Mouse (Mus musculus) heart, postnatal 10 days (tissue): ENCODE data around the gene Siglech. TPM values are rescaled to one million over a fixed set of nuclear protein-coding genes. Genes with fewer than 3 reads are reported as not detected.
A peak's percentile ranks its signal among the peaks of the same experiment; 100 is the strongest.
"Not testable (repeated sequence)": the region's sequence is repeated elsewhere in the genome, so short reads cannot be mapped to it uniquely, and the experiment has no call there.

Experiments
- DNase-seq, 2 experiments: peaks; one replicate each; pipeline ENCODE4 v3.0.0; 2021
- intact Hi-C: fragments of 180-260 bp; cut with DNase I; formaldehyde crosslinking; loops from one replicate; pipeline ENCODE4 v1.15.1; 2025
- total RNA-seq, 2 experiments: library from RNA; stranded (reverse); gene quantifications; 2 replicates each; pipeline ENCODE4 v1.2.3; 2021

Siglech gene
- total RNA-seq, result not detected

DNA sequence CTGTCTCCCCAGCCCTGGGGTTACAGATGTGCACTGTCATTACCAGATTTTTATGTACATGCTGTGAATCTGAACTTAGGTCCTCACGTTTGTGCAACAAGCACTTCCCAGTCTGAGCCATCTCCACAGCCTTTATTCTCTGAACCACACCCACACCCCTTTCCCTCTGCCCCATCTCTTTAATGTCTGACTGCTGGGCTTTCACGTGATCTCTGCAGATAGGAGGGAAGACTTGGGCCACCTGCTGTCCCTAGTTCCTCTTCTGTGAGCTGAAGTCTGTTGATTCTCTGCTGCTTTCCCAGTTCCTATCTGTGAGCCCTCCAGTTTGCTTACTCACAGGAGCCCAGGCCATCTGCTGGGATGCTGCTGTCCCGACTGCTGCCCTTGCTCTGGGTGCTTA is at the start of gene Siglech:
Siglech (plus strand) TSS at position 253 of the 400 bp plus-strand sequence.
- DNase-seq, result no peak

DNA sequence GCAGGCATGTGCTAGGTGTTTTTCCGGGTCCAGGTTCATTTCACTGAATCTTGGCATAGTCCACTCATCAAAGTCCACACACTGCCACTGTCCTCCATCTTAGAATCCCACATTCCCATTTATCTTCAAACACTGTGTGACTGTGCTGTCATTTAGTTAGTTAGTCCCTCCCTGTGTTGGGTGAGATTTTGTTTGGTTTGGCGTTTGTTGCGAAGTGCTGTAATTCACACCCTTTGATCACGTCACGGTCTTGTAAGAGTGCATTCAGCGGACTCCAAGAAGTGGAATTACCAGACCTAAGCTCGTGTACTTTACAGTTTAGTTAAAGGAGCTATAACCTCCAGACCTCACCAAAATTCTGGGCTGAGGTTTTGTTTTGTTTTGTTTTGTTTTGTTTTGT is 45.3 kb upstream of the Siglech start:
- intact Hi-C loops, result no loop called here

More for the DNA sequence above, at the start of gene Siglech:
- intact Hi-C loops, result no loop called here

DNA sequence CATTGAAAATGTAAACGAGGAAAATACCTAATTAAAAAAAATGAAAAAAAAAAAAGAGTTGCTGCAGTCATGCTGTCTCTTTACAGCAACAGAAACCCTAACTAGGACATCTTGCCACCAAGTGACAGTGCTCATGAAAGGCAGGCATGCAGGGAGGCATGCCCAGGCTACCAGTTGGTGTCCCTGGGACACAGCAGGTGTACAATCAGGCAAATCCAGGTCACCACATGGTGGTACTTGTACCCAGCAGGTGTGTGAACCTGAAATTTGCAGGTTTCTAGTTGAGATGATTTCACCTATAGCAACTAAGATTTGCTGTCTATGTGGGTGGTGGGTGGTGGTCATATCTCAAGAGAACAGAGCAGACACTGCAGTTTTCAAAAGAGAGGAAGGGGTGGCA is 39.1 kb upstream of the Siglech start:
- intact Hi-C loops, result no loop called here
- no peak for DNase-seq

More for the DNA sequence above, 45.3 kb upstream of the Siglech start:
- no peak for DNase-seq

DNA sequence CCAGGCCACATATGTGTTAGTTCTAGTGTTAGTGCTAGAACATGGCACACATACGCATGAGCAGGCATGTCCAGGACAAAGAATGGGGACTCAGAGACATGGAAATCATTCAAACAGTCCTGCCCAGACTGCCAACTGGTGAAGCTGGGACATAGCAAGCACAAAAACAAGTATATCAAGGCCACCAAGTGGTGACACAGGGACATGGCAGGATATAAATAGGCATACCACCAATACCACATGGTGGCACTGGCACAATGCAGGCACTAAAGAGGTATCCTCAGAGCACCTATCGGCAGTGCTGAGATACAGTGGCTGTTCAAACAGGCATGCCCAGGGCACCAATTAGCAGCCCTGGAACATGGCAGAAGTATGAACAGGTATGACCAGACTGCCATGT is 33.5 kb upstream of the Siglech start:
- intact Hi-C loops, result no loop called here
- DNase-seq, result no peak

DNA sequence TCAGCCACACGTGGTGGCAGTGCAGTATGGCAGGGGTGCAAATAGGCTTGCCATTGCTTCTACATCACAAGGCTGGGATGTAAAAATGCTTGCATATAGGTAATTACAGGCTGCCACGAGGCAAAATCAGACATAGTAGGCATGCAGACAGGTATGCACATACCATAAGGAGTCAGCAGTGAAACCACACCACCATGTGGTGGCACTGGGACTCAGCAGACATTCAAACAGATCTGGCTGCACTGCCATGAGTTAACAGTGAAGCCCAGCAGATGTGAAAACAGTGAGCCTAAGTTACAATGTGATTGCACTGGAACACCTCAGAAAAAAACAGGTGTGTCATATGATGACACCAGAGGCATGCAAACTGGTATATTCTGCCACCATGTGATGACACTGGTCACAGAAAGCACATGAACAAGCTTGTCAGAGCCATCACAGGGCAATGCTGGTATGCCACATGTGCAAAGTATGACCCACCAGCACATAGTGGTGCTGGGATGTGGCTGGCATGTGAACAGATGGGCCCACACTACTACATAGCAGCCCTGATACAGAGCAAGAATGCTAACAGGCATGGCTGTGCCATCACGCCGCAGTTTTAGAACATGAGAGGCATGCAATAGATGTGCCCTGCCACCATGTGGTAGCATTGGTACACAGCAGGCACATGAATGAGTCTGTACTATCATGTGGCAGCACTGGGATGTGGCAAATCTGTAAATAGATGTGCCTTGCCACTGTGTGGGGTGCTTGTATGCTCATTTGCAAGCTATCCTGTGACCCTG is 30.7 kb upstream of the Siglech start:
- peak; percentile 18 to 24 for DNase-seq
- intact Hi-C loops, result no loop called here

DNA sequence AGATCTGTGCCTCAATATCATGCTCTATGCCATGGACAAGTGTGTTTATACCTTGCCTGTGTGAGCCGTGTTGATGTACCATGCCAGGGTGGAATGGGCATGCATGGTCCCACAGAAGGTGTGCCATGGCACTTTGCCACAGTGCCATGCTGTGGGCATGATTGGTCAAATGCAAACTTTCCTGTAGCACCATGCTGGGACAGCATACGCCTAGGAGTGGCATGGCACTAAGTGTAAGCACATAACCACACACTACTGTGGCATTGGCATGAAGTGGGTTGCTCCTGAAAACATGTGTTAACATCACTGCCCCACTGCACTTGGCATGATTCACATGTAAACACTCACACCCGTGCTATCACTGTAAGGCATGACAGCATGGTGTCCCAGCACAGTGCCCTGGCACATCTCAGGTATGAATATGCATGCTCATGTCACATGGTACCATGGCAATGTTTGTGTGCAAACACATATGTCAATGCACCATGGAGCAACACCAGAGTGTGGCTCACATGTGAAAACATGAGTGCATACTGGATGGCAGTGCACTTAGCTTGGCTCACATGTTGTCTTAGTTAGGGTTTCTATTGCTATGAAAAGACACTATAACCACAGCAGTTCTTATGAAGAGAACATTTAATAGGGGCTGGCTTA is 24.2 kb upstream of the Siglech start:
- intact Hi-C loops, result no loop called here
- no peak for DNase-seq

DNA sequence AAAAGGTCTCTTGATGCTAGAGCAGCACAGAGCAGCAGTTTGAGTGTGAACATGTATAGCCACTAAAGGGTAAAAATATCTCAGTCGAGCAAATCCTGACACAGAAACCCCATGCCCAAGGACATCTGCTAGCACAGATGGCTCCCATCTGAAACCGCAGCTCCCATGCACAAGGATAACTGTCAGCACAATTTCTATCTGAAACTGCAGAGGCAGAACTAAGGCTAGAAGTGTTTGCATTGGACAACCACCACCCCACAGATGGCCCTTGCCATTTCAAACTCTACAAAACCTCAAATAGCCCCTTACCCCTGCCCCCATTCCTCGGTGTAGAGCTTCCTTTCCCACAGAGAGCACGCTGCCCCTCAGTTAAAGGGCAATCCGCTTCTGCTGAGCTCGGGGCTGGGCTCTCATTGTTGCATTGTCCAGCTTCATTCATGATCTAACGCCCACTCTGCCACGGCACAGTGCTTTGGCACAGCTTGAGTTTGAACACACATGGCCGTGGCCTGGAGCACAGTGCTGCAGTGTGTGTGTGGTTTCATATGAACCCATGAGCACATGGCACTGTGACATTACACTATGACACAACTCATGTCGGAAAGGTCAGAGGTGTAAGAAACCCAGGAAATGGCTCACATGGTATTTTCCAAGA is 23.3 kb upstream of the Siglech start:
- DNase-seq, result no peak
- intact Hi-C loops, result no loop called here

DNA sequence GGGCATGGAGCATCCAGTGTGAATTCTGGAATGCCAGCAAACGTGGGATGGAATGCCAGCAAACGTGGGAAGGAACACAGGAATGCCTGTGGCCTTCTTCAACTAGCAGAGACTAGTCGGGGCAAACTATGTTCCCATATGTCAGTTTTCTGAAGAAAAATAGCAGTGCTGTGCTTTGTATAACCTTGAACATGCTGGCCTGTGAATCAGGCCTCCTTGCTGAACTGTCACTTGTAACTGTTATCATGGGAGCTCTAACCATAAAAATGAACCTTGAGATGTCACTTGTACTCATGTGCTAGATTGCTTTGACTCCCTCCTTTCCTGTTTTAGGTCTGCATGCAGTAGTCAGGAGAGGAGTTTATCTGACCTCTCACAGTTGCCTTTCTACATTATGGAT is 17.1 kb upstream of the Siglech start:
- intact Hi-C loops, result no loop called here
- no peak for DNase-seq

DNA sequence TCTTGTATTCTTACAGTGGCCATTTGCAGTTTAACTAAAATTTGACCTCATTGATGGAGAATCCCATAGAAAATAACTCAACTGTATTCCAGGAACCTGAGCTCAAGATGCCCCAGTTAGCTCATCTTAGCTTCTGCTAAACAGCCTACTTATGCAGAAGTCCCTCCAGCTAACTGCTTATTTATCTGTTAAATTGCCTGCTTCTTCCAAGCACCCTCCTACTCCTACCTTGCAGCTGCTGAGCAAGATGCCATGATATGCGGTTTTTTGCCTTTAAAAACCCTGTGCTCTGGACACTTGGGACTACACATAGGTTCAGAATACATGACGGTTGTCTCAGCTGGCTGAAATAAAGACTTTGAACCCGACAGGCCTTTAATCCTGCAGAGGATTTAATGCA is 8.6 kb upstream of the Siglech start:
- no peak for DNase-seq
- intact Hi-C loops, result no loop called here

DNA sequence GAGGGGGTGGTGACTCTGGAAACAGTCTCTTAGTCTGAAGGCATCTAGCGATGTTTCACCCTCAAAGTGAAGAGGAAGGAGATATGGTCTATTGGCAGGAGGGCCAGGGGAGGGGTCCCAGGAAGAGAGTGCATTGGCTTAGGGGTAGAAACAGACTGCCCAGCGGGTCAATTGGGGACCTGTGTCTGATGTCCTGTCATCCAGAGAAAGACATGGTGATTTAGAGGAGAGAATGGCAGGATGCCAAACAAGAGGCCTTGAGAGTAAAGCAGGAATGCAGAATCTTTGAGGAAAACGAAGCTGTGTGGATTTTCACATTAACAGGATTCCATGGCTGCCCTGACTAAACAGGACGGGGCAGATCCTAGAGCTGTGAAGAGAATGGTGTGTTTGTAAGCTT is 12.0 kb downstream of the Siglech start:
- no peak for DNase-seq
- intact Hi-C loops, result no loop called here

DNA sequence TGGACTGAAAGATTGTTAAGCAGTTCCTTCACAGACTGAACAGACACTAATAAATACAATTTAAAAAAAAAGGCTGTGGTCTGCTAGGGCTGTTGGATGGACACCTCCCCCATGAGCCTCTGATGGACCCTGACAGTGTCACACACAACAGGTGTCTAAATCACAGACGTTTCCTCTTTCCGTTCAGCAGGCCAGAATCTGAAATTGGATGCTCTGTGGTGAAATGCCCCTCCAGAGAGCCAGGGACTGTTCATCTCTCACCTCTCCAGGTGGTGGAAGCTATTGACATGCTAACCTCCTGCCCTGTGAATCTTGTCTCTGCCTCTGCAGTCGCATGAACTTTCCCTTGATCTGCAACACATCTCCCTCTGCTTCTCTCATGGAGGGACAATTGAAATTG is 14.5 kb downstream of the Siglech start:
- DNase-seq, result no peak
- intact Hi-C loops, result no loop called here

DNA sequence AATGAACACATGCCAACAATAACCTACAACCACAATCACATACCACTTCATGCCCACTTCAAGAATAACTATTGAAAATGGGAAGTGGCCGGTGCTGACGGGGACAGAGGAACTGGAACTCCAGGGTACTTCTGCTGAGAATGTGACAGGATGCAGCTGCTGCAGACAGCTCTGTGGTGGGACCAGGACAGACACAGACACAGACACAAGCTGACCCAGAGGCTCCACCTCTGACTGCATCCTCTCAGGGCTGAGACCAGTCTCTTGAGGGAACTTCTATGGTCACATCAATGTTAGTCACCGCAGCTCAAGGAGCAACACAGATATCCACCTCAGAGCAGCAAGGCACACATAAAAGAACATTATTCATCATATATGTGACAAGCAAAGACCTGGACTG is 16.6 kb downstream of the Siglech start:
- peak; percentile 24 to 26 for DNase-seq
- intact Hi-C loops, result no loop called here

DNA sequence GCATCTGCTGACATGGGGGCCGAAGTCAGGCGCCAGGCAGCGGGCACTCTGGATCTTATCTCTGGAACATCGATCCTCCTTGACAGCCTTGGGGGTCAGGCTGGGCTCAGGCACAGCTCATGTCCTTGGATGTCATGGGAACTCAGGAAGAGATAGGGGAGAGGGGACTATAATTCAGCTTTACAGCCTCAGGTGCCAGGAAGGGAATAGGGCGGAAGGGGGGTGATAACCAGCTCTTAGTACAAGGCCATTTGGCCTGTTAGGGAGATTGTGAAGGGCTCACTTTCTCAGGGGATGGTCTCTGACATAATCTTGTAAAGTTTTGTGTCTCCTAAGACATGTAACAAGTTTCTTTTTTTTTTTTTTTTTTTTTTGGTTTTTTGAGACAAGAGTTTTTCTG is 22.6 kb downstream of the Siglech start:
- intact Hi-C loops, DNase-seq: not testable (repeated sequence)

DNA sequence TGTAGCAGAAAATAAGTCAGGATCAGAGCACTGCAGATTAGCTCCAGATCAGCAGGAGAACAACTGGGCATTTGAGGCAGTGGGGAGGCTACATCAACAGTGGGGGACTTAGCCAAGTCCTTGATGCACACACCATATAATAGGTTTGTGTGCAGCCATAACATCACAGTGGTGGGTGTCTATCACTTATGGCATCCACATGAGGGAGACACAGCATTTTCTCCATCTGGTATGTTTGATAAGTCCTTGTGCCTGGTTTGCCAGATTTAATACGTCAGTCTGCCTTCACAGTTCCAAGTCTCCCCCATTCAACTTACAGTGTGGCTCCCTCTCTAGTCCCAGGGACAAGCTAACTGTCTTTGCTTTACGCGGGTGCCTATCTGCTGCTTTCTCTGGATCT is 24.3 kb downstream of the Siglech start:
- no peak for DNase-seq
- intact Hi-C loops, result no loop called here

DNA sequence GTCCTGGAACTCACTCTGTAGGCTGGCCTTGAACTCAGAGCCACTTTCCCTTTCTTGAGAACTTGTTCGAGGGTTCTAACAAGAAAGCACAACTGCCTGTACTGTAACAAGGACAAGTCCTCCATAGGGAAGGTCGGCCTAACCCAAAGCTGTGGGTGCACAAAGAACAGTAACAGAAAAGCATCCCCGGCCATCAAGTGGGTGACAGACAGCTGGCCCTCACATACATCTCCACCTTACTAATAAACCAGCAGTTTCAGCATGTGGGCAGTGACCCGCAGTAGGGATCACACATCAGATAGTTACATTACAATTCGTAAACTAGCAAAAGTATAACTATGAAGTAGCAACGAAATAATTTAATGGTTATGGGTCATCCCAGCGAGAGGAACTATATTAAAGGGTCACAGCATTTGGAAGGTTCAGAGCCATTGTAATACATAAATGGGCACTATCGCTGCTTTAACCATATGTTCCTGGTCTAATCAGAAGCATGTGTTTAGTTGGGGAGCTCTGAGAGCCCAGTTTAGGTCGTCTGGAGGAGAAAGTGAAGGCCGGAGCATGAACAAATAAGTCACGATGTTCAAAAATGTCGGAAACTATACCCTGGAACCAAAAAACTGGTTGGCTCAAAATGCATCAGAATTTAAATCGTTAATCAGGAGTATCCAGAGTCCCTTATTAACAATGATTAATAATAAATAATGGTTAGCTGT is 25.4 kb downstream of the Siglech start:
- DNase-seq, result peak in 1 of 2 experiments; percentile 2
- intact Hi-C loops, result no loop called here

DNA sequence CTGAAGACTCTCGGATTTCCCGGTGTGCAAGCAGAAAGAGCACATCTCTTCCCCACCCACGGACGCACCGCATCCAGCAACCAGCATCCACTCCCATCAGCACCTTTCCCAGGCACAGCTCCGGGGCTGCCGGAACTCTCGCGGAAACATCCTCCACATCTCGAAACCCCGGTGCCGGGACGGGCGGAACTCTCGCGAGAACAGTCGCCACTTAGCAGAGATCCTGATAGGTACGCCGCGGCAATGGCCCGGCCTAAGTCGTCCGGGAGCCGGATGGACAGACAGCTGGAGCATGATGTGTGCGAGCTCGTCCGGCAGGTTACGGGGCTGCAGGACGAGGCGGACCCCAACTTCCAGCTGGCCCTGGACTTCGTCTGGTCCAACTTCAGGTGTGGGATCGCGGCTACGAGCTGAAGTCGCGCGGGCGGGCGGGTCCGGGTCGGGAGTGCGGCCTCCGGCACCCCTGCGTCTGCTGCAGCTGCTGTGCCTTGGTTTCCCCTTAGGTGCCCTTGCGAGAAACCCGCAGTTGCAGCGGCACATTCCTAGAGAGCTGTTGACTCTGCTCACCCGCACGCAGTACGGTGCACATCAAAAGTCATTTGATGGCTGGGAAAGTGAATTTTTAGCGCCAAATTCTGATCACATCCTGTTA is 26.1 kb downstream of the Siglech start, which contains the start of gene Tubgcp5:
Tubgcp5 (plus strand) TSS at position 203 of the 652 bp plus-strand sequence.
- intact Hi-C loops, result no loop called here
- peak; percentile 98 for DNase-seq

DNA sequence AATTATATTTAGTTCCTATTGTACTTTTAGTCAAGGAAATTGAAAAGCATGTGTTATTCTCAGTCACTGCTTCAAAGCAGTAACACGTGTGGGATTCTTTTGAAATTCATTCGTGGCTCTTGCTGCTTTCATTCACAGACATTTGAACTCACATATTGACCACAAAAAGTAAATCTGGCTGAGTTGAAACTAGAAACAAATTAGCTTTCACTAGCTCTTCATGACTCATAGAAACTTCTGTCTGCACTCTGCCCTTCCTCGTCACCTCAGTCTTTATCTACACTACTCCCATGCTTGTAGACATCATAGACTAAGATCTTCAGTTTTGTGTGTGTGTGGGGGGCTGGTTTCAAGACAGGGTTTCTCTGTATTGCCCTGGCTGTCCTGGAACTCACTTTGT is 32.0 kb downstream of the Siglech start:
- no peak for DNase-seq
- intact Hi-C loops, result loop anchor here (5.0 kb wide), 1 partner anchor 97 kb away; no protein-coding TSS in a partner anchor

DNA sequence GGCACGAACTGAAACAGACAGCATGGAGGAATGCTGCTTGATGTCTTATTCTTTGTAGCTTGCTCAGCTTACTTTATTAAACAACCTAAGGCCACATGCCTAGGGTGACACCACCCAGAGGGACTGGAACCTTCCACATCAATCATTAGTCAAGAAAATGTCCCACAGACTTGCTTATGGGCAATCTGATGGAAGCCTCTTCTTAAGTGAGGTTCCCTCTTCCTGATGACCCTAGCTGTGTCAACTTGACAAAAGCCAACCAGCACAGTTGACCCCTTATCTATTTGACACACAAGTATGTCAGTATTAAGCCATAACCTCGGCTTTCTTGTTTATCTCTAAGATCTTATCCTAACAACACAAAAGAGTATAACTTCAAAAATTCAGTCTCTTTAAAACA is 42.0 kb downstream of the Siglech start:
- no peak for DNase-seq
- intact Hi-C loops, result loop anchor here (10.0 kb wide), 1 partner anchor 405 kb away; no protein-coding TSS in a partner anchor

DNA sequence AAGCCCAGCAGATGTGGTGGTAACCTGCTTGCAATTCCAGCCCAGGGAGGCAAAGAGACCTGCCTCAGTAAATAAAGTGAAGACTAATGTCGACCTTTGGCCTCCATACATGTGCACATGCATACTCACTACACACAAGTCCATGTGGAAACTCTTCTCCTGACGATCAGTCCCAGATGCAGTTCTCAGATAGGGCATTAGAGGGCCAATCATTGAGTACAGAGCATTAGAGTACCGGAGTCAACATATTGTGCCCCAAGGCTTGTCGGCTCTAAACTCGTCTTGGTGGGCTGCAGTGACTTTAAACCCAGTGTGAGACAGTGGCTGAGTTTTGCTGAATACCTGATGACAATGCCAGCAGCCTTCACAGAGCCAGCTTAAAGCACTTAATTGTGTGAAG is 56.5 kb downstream of the Siglech start:
- intact Hi-C loops, result no loop called here
- DNase-seq, result no peak

DNA sequence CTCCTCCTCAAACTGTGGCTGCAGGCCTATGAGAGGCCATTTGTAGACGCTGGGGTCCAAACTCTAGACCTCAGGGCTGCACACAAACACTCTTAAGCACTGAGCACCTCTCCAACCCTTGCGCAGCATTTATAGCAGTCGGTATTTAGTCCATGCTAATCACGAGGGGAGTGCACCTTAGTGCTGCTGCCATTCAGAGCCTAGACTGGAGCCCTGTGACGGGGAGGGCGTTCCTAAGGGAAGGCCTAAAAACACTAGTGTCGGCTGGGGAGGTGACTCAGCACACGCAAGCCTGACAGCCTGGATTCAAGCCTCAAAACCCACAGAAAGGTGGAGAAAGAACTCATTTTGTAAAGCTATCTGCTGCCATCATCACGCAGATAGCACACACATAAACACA is 59.6 kb downstream of the Siglech start:
- no peak for DNase-seq
- intact Hi-C loops, result loop anchor here (5.0 kb wide), 1 partner anchor 70 kb away; no protein-coding TSS in a partner anchor
